Mouse (Mus musculus): Measurements from ENCODE around the gene Gfra1. TPM values are rescaled to one million over a fixed set of nuclear protein-coding genes. Genes with fewer than 3 reads are reported as not detected.

Gene Gfra1
- polyA plus RNA-seq (2012; rRNA removed): 68.1 and 118 TPM in 2 replicates

DNA sequence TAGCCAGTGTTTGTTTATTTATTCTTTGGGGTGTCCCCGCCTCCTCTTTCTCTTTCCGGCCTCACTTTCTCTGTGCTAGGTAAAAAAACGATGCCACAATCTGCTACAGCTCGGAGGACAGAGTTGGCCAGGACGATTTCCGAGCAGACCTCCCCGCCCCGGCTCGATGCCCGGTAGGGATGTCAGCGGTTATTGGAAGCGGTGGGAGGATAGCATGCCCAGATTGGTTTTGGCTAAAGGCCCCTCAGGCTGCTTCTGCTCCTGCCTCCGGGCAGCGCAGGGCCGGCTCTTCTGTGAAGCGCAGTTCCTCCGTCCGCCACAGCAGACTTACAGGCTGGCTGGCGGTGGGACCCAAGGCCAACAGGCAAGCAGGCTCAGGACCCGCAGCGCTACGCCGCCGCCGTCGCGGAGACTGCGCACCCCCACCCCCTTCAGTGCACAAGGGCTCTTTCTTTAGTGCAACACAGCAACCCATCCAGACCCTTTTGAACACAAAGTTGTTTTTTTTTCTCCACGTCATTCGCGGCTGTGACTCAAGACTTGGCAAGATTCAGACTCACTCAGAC, at the start of gene Gfra1:
Gene Gfra1 (minus strand): TSS at position 414 of the 566 bp plus-strand sequence.
- DNase-seq (ENCODE audit: low read depth): no peak

DNA sequence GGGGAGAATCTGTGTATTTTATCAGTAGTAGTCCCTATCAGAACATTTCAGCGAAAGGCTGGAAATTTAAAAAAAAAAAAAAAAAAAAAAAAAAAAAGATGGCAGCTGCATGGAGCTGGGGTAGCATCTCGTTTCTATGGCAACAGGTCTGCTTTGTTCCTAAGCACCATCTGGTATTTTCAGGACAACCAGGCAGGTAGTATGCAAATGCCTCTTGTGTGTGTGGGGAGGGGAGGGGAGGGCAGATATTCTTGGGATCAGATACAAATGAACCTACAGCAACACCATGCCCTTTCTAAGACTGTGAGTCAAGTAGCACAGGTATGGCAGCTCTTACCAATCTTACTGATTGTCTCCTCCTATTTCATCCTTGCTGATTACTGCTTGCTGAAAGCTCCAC, 44.3 kb upstream of the Gfra1 start:
- DNase-seq (ENCODE audit: low read depth): no peak

DNA sequence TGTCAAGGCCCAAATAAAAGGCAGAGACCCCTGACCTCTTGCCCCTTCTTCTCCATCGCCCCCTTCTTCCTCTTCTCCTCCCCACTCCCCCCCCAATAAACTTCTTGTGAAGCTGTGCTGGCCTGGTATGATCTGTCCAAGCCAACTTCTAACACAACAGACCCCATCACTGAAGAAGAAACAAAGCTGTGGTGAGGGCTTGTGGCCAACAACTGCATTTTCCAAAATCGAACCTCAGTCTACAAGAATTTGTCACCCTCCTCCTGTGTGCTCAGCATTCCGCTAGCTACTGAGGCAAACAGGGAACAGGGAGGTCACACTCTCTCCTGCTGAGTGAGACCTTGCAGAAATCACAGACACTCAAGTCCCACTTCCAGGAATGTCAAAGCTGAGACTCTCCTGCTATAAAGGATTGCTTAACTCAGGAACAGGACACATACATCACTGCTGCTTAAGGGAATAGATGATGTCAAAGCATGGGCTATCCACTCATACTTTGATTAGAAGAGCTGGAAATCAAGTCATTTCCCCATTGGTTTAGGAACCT, 43.8 kb upstream of the Gfra1 start:
- DNase-seq (ENCODE audit: low read depth): no peak

DNA sequence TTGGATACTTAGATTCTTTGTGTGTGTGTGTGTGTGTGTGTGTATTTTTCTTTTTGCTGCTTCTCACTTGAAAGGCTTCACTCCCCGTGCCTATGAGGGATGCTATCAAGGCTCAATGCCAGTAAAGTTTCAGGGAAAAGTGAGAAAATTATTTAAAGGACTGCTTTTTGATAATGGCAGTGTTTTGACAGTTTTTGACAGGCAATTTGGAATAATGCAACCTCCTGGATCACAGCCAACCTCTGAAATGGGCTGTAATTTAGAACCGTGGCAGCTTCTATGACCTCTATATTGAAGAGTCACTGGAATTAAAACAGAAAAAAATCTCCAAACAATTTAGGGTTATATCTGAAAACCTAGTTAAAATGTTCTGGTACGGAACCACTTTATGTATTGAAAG, 41.4 kb upstream of the Gfra1 start:
- no peak for DNase-seq (ENCODE audit: low read depth)

DNA sequence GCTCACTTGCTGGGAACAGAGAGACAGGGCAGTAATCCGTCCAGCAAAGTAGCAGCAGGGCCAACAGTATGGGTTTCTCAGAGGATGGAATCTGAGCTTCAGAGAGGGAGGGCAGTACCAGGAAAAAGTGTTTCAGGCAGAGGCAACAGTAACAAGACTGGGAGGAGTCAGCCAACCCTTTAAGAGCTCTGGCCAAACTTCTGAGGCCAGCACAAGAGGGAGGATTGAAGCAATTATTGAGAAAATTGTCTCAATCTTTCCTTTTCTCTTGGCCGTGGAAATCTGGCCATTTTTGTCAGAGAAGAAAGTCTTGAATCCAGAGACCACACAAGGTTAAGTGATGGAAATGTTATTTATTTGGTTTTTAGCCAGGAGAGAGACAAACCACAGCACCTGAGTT, 31.0 kb upstream of the Gfra1 start:
- DNase-seq (ENCODE audit: low read depth): no peak

DNA sequence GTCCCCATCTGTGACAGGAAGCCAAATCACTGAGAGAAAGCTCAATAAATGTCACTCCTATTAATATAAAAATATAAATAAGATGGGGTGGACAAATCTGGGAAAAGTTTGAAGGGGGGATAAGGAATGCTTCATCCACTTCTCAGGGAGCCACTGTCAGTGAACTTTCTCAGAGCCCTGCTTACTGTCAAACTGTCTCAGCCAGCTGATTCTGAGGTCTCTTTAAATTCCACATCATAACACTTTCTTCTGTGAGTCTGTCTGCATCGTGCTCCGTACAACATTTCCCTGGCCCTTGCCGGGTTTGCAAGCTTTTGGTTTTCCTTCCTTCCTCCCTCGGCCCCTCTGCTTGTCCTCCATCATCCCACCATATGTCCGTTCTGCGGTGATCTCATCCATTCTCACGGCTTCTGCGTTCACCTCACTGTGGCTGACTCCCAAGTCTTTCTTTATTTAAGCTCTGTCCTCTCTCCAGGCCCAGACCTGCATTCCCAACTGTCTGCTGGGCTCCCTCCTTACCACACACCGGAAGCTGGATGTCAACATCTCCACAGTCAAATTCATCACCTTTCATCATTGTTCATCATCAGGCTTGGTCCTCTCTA, 26.8 kb upstream of the Gfra1 start:
- DNase-seq (ENCODE audit: low read depth): no peak

DNA sequence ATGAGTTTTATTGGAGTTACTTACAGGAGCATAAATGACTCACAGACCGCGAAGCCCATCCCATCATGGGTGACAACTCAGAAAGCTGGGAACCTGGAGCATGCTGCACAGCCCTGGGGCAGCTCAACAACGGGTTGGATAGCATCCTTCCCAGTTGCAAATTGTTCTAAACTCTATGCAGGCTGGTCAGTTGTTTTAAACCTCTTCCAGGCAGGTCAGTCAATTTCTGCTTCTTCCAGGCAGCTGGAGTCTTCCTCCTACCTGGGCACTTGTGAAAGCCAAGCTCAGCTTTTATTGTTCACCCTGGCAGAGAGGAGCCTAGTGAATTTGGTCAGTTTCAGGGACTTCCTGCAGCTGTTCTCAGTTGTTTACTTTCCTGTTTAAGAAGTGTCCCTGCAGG, 18.5 kb upstream of the Gfra1 start:
- no peak for DNase-seq (ENCODE audit: low read depth)

DNA sequence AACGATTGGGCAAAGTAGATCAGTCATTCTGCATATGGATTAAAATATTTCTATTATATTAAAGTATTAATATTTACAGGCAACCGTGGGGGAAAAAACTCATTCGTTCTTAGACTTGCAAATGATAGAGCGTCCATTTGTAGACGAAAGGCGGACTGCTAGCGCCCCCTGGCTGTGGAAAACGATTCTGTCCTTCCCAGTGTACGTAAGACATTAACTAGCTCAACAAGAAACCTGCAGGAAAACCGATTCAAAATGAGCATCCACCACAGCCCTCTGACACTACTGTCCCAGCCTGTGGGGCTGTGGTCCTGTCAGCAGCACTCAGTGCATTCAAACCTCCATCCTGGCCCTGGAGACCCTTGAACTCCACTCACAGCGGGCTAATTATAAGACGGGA, 13.7 kb upstream of the Gfra1 start:
- DNase-seq (ENCODE audit: low read depth): no peak

DNA sequence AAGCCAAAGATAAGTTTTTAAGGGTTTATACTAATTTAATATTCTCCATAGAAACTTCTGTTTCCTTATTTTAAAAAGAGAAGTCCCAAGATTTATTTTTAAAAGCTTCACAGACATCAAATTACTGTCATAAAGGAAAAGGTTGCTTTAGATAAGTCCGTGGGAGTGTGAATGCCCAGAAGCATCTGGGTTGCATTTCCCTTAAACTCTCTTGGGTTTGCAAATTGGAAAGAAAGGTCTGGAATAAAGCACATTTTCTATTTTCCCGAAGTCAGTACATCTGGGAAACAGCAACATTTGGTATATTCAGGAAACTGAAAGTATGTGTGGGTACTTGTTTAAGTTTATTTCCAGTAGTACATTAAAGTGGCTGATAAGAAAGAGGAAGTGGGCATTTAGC, 12.6 kb upstream of the Gfra1 start:
- no peak for DNase-seq (ENCODE audit: low read depth)

DNA sequence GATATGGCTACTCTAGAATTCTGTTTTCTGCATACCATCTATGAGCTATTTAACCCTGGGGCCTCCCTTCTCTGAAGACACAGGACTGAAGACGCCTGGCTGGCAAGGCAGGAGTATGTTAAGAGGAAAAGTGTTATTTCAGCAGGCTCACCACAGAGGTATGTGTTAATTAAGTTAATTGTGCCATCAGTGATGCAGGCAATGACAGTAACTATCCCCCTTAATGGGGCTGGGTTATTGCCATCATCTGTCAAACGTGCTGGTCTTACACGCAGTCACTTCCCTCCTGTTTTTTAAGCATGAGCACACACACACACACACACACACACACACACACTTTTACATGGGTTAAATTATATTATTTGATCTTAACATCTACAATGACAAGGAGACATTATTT, 8.0 kb upstream of the Gfra1 start:
- no peak for DNase-seq (ENCODE audit: low read depth)

DNA sequence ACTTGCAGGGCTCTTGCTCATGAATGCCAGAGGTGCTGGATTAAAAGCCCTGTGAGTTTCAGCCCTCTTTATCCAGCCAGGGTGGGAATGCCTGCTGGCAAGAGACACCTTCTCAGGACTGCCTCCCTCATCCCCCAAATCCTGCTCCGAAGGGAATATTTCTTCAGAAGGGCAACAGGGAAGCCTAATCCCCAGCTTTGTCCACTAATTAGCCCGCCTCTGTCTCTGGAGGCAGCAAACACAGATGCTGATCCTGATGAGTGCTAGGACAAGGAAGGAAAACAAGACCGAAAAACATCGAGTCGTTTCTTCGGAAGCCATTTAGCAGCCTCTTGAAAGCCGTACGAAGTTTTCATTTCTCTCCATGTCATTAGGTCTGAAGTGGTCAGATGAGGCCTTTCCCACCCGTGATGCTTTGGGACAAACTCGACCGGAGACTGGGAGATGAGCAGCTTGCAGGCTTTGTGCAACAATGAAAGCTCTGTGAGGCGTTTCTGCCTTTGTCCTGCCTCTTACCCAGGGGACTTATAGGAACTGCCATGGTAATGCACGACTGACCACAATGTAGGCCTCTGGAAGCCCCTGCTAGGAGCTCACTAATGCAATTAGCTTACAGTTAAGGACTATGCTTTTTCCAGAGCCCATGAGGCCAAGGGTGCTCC, 4.8 kb upstream of the Gfra1 start:
- DNase-seq (ENCODE audit: low read depth): no peak

DNA sequence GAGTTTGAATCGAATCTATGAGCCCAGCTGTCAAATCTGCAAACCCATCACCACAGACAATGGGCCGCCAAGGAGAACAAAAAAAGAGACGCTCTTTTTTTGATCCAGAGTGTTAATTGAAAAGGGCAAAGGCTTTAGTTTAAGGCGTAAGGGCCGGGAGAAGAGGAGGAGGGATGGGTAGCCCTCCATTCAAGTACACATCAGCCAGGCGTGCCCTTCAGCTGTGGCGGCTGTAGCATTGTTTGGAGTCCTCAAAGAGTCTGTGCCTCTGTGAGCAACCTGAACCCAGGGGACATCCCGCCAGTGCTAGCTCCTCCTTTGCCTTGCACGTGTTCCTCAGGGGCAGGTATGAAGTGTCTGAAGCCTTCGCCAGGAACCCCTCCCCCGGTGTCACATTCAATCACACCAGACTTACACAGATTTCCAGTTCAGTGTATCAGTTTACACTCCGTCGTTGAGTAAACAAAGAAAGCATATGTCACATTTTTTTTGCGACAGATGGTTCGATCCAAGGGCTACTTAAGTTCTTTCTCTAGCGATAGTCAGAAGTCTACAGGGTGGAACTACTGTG, 867 bp upstream of the Gfra1 start:
- no peak for DNase-seq (ENCODE audit: low read depth)

DNA sequence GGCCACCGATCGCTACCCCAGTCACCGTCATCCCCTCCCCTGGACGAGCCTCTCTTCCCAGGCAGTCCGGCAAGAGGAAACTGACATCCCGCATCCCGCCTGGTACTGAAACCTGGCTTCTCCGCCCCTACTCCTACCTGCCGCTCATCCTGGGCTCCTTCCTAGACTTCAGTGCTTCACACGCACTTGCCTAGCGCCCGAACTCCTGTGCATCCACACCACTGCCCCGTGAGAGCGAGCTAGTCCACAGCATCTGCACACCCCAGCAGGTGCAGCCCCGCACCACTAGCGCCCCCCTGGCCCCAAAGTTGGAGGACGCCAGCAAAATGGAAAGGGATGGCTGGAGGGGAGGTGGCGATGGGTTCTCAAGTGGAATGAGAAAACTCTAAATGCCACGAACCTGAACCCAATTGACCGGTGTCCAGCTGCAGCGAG, 631 bp downstream of the Gfra1 start:
- DNase-seq (ENCODE audit: low read depth): no peak

DNA sequence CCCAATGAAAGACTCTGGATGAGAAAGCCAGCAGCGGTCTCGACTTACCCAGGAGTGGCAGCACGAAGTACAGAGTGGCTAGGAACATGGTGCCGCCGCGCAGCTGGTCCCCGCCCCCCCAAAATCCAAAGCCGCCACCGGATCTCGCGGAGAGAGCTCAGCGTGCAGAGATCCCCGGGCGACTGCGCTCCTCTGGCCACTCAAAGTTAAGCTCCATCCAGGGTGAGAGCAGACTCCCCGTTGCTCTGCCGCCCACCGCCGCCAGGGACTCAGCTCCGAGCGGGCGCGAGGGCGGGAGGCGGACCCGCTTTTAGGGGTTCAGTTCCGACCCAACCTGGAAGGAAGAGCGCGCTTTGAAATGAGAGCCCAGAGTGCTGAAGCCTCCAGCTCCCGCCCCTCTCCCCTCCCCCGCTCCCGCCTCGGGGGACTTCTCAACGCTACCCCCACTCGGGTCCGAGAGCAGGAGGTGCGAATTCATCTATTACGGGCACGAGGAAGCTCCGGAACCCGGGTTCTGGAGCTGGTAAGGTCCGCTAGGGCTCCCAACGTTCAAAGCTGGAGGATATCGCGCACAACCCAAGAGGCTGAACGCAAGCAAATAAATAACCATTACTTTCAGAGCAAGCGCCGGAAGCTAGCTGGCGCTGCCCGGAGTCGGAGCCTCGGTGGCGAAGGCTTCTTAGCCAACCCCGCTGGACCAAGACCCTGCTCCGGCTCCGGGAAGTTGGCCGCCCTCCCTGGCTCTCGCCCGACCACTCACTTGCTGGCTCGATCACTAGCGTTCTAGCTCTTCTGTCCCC, 1.2 kb downstream of the Gfra1 start:
- no peak for DNase-seq (ENCODE audit: low read depth)

DNA sequence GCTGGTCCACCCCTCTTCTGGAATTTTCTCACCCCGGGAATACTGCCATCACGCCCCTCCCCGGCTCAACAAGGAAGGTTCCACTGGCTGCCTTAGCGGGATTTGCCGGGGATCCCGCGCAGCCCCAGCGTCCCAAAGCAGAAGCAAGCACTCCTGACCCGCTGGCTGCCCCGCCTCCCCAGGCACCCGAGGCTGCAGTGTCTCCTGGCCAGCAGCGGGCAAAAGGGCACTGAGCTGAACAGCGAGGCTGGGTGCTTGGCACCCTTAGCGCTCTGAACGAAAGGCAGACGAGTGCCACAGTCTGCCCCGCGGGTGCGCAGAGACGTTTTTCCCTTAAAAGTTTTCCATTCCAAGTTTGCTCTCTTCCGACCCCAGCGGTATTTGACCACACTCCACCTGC, 2.1 kb downstream of the Gfra1 start:
- DNase-seq (ENCODE audit: low read depth): no peak

DNA sequence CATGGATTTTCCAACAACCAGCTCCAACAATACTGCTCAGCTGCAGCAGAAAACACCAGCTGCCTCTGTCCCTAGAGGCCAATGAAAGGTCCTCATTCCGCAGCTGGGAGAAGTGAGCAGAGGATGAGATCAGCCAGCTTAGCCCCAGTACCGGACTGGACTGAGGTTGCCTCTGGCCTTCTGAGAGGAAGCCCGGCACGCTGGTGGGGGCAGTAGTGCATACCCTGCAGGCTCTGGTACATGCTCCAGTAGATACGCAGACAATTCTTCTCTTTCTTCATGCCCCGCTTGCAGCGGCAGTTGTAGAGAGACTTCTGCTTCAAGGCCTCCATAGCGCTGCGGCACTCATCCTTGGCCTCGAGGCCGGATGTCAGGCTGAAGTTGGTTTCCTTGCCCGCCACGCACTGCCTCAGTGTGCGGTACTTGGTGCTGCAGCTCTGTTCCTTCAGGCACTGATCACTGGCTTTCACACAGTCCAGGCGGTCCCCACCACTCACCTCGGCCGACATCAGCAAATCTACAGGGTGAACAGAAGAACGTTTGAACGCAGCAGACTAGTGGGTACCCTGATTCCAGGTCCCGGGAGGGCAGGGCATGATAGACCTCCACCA, 2.7 kb downstream of the Gfra1 start:
- no peak for DNase-seq (ENCODE audit: low read depth)

DNA sequence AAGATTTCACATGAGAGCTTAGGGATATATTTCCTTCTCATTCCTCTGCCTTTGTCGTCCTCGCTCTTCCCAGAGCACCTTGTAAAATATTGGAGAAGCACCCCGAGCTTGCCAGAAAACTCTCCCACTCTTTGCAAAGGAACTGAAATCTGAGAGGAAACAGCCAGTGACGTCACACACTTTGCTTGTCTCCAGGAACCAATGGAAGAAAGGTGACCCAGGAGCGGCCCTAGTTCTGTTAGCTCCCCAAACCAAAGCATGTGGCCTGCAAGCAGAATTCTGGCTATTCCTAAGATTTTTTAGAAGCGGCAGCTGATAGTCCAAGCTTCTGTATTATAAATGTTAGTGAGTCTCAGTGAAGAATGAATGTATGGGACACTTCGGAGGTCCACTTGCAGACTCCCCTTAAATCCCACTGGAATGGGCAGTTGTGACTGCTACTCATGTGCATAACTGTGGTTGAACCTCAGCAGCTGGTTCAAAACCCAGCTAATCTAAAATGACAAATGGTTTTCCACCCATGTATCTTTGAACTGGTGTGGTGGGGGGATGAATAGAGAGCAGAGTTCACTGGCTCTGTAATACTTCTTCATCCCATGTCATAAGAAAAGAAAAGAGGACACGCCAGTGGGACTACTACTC, 3.4 kb downstream of the Gfra1 start:
- no peak for DNase-seq (ENCODE audit: low read depth)

DNA sequence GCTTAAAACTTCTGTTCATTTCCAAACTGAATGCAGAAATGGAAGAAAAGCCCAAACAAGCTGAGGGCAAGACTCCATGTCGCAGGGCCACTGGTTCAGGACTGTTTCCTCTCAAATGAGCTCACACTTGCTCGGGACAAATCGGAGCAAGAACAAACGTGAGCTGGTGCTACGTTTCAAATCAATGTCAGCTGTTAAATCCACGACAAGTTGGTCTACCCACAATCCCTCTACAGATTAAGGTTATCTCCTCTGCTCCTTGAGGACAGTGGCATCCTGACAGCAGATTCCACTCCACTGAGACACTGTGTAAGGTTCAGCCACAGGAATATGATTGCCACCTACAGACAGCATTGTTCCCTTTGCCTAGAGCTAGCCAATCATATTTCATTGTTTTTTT, 4.4 kb downstream of the Gfra1 start:
- no peak for DNase-seq (ENCODE audit: low read depth)

DNA sequence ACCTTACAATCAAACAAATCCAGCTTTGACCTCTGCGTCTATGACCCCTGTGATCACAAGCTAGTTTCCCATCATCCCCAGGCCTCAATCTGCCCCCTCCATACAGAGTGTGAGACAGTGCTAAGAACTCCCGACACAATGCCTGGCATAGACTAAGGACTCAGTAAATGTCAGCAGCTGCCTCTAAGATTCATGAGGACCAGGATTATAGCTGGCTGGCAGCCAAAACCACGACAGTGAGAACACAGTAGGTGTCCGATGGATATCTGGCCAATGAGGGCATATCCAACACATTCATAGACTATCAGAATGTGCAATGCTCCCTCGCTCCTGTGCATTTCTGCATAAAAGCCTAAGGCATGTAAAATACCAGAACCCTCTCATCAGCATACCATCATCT, 5.0 kb downstream of the Gfra1 start:
- no peak for DNase-seq (ENCODE audit: low read depth)

DNA sequence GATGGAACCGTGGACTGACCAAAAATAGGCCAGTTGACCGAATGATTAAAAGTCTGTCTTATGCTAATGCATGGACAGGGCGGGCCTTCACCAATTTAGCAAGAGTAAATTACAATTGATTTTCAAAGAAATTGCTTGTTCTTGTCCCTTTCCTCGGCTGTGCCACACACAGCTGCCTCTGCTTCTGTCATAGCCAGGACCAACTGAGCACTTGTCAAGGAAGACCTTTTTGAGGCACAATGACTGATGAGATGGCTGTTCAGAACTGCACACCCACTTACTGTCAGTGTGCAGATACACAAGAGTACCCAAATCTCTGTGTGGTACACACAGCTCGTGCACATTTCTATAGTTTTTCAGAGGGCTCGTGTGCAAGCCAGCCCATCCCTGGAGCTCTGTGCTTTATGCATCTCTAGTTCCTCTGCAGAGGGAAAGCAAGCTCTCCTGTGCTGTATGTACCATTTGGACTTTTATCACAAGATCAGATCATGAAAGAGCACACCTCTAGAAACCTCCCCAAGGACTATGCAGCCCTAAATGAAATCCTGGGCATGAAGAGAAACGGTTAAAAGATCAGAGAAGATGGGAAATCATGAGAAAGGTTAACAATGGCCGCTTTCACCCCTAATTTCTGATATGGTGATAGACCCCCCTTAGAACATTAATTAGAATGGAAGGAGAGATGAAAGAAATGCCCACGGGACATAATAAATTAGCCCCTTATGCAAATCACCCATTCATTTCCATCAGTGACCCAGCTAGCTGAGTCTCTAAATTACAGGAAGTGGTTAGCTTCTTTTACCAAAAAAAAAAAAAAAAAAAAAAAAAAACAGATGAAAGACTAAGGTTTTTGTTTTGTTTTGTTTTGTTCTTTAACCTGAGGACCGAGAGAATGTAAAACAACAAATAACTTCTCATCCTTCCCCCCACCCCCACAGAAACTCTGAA, 12.7 kb downstream of the Gfra1 start:
- no peak for DNase-seq (ENCODE audit: low read depth)
